Mouse (Mus musculus) ES-Bruce4 (cell line): ENCODE results near the gene Dalrd3.

Source experiments
- CTCF ChIP-seq: IDR thresholded peaks from one replicate; pipeline ENCODE4 v1.8.1; 2011; ENCODE audit warnings: low read depth, low read length
- POLR2A ChIP-seq: IDR thresholded peaks from one replicate; pipeline ENCODE4 v1.8.1; 2011; ENCODE audit warnings: low read length; ENCODE audit not compliant: insufficient read depth

DNA sequence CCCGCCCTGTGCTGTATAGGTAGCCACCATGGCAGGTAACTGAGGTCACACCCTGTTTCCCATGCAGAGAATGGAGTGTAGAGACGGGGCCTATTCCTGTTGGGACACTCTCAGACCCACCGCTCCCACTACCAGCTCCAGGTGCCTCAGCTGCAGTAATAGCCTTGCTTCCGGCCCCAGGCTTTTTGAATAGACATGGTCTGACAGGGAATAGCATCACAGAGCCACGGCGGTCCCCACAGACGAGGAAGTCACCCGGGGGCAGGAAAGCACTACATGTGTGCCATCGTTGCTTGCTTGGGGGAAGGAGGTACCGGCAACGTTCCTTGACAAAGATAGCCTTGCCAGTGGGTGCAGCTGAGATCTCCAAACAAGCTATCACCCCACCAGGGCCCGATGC is 5.2 kb downstream of the Dalrd3 start:
- TF ChIP-seq CTCF (no peak), POLR2A (no peak)
